Mouse (Mus musculus): ENCODE results near the gene Slc43a3.

- TF ChIP-seq CTCF (IDR thresholded peaks at IDR 0.05; ENCODE audit: low read depth) (no peak), EP300 (IDR thresholded peaks at IDR 0.05; ENCODE audit: low read depth) (no peak)
These were observed 5.4 kb downstream of the Slc43a3 start for GRCm38 (mm10) chr2:84941795-84942194.

Measured in liver, postnatal 0 days (tissue).